Mouse (Mus musculus) megakaryocyte progenitor cell, adult 5-6 weeks (primary cell): ENCODE results near the gene Mapk1. TPM values are rescaled to one million over a fixed set of nuclear protein-coding genes. Genes with fewer than 3 reads are reported as not detected.
"Not testable (repeated sequence)": the region's sequence is repeated elsewhere in the genome, so short reads cannot be mapped to it uniquely, and the experiment has no call there.

Source experiments
- ATAC-seq: replicated peaks from 2 replicates; pipeline ENCODE4 v1.8.0; 2016; ENCODE audit warnings: mild to moderate bottlenecking, moderate TSS enrichment, inconsistent platforms; ENCODE audit not compliant: poor library complexity
- total RNA-seq, 2 experiments: library from RNA; stranded (forward) in 1 of 2; stranded (reverse) in 1 of 2; fragments of 157-497, 149-512 nt in 1 of 2; fragments of 200-1000 nt in 1 of 2; gene quantifications; 2 replicates each; pipeline versions ENCODE4 v1.2.3 to v1.2.4; 2015 to 2017

The Mapk1 gene
- total RNA-seq (2015), result 144 TPM in 2 replicates
- total RNA-seq (2017), result 136 and 152 TPM in 2 replicates

- ATAC-seq, result peak; percentile 99
Measured at GRCm38 (mm10) chr16:16983131-16983533, at the start of gene Mapk1. Mapk1 (plus strand) TSS chr16:16983382.

- peak; percentile 83 for ATAC-seq
Measured at GRCm38 (mm10) chr16:16939543-16939942, 43.6 kb upstream of the Mapk1 start.

GRCm38 (mm10) chr16:16941078-16941477 is 42.1 kb upstream of the Mapk1 start:
- peak; percentile 76 for ATAC-seq

- no peak for ATAC-seq
Measured at GRCm38 (mm10) chr16:16958575-16958974, 24.6 kb upstream of the Mapk1 start.

- no peak for ATAC-seq
Measured at GRCm38 (mm10) chr16:16959907-16960306, 23.3 kb upstream of the Mapk1 start.

GRCm38 (mm10) chr16:16965149-16965548 is 18.0 kb upstream of the Mapk1 start:
- ATAC-seq, result peak; percentile 90

GRCm38 (mm10) chr16:16966290-16966689 is 16.9 kb upstream of the Mapk1 start:
- no peak for ATAC-seq

GRCm38 (mm10) chr16:16978061-16978460 is 5.1 kb upstream of the Mapk1 start:
- no peak for ATAC-seq

GRCm38 (mm10) chr16:16978765-16979164 is 4.4 kb upstream of the Mapk1 start:
- ATAC-seq, result no peak

- ATAC-seq, result no peak
Measured at GRCm38 (mm10) chr16:16982636-16983035, 546 bp upstream of the Mapk1 start.

- ATAC-seq, result peak; percentile 35
Measured at GRCm38 (mm10) chr16:16983534-16984422, 596 bp downstream of the Mapk1 start.

- no peak for ATAC-seq
Measured at GRCm38 (mm10) chr16:16984423-16984941, 1.3 kb downstream of the Mapk1 start.

GRCm38 (mm10) chr16:16987248-16987647 is 4.1 kb downstream of the Mapk1 start:
- ATAC-seq, result no peak

GRCm38 (mm10) chr16:16988842-16989241 is 5.7 kb downstream of the Mapk1 start:
- ATAC-seq, result peak; percentile 63

GRCm38 (mm10) chr16:16990021-16990420 is 6.8 kb downstream of the Mapk1 start:
- no peak for ATAC-seq

- ATAC-seq, result peak; percentile 70
Measured at GRCm38 (mm10) chr16:16994426-16995052, 11.4 kb downstream of the Mapk1 start.

GRCm38 (mm10) chr16:16996121-16996729 is 13.0 kb downstream of the Mapk1 start:
- ATAC-seq, result not testable (repeated sequence)

GRCm38 (mm10) chr16:17001109-17001508 is 17.9 kb downstream of the Mapk1 start:
- peak; percentile 94 for ATAC-seq

- ATAC-seq, result no peak
Measured at GRCm38 (mm10) chr16:17007070-17007469, 23.9 kb downstream of the Mapk1 start.

- no peak for ATAC-seq
Measured at GRCm38 (mm10) chr16:17010036-17010435, 26.9 kb downstream of the Mapk1 start.

GRCm38 (mm10) chr16:17012583-17012982 is 29.4 kb downstream of the Mapk1 start:
- ATAC-seq, result peak; percentile 87
